Mouse (Mus musculus) layer of hippocampus, postnatal 14 days (tissue): Measurements from ENCODE around the gene Gm49320. TPM values are rescaled to one million over a fixed set of nuclear protein-coding genes. Genes with fewer than 3 reads are reported as not detected.

ENCODE experiments used
- DNase-seq, 2 experiments: peaks; one replicate each; pipeline ENCODE4 v3.0.0; 2021 to 2022; ENCODE audit warnings: low spot score in 2 of 2, mixed read lengths in 1 of 2
- total RNA-seq, 2 experiments: library from RNA; stranded (reverse); gene quantifications; 2 replicates each; pipeline ENCODE4 v1.2.3; 2021

Gene Gm49320
- total RNA-seq, 2 experiments from 2014 or later, result 0.14 TPM; not detected in 1

DNA sequence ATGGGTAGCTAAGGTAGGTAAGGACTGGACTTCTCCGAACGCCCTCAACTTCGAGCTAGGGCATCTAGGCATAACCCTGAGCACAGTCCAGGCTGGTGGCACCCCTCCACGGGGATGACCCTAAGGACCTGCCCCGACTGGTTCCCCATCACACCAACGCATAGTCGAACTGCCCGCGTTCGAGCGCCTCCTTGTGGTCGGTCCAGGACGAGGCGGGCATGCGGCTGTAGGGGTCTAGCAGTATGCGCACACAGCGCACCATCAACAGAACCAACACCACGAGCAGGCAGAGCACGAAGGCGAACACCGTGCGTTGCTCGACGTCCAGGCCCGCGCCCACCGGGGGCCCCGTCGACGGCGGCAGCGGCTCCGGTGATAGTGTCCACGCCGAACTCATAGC is 19.6 kb downstream of the Gm49320 start:
- peak; percentile 87 to 89 for DNase-seq

DNA sequence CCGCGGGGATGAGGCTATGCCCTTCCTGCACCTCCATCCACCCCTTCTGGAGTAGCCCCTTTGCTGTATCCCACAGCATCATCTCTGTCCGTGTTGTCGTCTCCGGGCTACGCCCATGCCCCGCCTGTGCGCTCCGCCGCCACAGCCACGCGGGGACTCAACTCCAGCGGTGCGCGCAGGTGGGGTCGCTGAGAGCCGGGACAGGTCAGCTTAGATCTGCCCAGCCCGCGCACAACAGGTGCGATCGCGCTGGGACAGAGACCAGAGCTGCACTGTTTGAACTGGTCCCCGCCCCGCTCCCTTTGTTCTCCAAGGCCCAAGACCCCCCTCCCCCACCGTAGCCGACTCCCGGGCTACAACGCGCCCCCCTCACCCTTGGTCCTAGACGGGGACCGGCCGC is 20.0 kb downstream of the Gm49320 start:
- no peak for DNase-seq

DNA sequence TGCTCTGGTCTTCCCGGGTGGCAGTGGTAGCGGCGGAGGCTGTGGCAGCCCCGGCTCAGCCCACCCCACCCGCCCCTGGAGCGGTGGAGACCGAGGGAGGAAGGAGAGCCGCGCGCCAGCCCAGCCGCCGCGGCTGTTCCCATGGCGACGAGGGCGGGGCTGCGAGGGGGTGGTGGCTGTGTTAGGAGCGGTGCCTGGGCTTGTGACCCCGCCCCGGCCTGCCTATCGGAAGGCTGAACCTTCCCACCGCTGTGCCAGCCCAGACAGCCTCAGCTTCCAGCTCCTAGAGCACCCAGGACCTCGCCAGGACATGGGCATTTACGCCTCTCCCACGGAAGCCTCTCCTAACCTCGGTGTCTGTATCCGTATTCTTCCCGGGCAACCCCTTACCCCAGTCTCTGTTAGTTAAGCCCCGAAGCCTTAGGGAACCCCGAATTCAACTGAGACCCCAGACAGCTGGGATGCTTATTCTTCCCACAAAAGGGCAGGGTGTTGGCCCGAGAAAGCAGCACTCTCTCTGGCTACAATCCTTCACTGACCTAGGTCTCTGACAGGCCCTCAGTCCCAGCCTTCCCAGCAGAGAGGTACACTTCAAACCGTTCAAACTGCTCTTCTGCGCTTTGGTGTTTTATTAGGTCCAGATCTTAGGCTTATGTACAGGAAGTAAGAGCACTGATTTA is 20.6 kb downstream of the Gm49320 start, which contains the start of gene Ctxn1:
TSS of gene Ctxn1 (minus strand) at position 150 of the 680 bp plus-strand sequence.
- peak; percentile 87 to 94 for DNase-seq

DNA sequence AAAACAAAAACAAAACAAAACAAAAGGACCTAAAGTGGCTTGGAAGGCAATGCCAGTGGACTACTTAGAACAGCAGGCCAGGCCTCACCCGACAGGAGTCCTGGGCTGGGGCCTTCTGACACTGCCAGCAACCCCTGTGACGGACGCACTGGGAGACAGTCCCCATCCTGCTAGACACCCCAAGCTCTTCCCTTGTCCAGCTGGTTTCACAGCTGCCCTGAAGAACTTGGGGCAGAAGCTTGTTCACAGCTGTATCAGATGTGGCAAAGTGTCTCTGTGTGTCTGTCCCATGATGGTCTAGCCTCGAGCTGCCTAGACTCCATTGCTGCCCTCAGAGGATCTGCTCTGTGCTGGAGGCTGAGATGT is 21.1 kb downstream of the Gm49320 start:
- DNase-seq, result no peak

DNA sequence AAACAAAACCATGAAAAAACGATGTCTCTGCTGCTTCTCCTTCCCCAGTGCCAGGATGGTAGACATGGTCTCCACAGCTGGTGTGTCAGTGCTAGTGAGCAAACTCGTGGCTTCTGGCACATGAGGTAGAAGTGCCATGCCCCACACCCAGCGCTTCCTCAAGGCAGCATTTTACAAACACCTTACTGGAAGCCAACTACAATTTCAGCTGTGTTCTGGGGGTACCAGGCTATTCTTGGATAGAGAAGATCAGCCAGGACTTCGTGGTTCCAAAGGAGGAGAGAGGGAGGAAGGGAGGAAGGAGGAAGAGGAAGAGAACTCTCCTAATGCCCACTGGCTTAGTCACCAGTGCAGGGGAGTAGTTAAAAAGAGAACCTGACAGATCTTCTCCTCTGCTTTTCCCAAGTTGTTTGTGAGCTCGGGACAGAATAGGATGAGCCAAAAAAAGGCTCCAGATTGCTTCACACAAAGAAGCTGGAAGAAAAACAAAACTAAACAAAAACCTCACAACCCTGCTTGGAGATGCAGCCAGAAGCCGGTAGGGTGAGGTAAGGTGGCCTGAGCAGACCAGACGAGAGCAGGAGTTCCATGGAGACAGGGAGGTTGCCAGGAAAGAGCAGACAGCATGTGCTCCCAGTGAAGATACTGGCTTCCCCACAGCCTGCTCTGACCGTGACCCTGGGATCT is 24.6 kb downstream of the Gm49320 start:
- DNase-seq, result no peak

DNA sequence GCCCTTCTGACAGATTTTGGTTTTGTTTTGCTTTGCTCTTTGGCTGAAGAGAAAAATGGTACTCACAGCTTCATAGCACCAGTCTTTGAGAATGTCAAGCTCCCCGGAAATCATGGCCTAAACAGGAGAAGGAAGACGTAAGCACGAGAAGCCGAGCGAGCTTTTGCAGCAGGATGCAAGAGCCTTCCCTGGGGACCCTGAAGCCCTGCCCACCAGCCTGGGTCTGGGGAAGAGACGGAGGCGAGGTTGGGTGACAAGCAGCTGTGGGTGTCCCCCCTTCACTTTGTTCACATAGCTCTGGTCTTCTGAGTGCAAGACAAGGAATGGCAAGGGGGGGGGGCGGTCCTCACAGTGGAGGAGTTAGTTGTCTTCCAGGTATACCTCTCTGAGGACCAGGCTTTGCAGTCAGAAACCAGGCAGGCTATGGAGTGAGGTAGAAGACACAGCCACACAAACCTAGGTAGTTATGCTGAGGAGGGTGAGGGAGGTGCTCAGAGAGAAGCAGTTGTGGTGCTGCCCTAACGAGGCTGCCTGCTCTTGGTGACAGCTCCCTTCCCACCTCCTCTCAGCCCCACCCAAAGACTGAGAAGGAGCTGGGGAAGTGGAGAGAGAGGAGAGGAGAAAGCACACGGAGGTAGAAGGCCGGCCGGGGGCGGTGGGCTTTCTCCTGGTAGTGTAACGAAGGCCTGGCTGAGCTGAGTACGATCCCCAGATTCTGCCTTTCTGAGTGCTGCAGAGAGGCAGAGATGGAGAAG is 26.7 kb downstream of the Gm49320 start:
- DNase-seq, result no peak

DNA sequence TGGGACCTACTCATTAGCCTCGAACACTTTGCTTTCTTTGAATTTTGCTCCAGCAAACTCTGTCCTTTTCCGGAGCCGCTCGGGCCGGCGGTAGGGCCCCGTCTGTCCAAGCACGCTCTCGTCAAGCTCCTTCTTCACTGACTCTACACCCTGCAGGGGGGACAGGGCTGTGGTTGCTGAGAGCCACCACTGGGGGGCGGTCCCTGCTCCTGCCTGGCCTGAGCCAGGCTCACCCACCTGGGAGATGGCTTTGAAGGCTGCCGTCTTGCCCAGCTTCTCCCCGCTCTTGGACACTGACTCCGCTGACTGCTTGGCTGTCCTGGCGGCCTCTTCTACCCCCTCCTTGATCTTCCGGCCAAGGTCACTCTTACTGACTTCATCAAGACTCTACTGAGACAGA is 29.0 kb downstream of the Gm49320 start:
- DNase-seq, result no peak

DNA sequence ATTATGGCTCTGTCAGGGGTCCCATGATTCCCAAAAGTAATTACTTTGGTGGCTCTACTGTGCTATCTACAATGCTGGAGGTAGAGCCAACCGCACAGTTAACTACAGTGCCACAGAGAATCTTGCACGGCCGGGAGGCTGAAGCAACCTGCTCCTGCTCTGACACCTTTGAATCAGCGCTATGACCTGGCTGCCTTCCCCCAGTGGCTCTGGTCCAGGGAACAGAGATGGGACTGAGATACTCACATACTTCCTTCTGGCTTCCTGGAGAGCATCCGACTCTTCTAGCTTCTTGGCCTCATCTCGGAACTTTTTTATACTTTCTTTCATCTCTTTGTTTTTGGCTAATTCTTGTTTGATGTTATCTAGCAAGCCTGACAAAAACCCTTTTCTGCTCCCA is 30.9 kb downstream of the Gm49320 start:
- DNase-seq, result no peak

DNA sequence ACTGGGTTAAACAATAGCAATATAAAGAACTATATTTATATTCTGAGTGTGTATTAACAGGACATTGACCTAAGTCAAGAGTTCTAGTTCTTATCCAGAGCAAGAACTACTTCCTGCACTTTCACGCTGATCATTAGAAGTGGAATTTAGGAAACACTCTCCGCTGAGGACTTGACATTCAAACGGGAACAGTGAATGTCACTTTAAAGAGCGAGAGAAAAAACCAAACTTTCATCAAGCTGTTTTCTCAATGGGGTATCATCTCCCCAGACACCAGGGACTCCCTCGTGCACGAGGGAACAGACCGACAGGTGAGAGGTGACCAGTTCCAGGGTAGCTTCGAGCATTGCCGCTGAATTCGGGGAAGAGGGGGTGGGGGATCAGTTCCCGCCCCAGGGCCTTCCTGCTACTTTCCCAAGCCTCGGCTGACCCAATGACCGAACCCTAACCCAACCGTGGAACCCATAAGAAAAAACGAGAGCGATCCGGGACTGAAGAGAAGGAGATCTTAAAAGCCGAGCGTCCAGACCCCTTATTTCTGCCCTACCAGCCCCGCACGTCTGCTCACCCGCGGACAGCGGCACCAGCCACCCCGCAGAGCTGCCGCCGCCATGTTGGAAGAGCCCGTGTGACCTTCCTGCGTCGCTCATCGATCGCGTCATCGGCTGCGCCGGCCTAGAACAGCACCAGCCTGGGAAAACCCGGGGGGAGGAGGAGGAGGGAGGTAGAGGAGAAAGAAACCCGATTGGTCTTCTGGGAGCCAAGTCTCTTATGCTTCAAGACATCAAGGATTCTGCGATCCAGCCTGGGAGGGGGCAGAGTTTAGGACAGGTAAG is 36.8 kb downstream of the Gm49320 start, which contains the start of gene Timm44:
TSS of gene Timm44 (minus strand) at position 639 of the 836 bp plus-strand sequence.
- DNase-seq, result peak; percentile 89 to 98

DNA sequence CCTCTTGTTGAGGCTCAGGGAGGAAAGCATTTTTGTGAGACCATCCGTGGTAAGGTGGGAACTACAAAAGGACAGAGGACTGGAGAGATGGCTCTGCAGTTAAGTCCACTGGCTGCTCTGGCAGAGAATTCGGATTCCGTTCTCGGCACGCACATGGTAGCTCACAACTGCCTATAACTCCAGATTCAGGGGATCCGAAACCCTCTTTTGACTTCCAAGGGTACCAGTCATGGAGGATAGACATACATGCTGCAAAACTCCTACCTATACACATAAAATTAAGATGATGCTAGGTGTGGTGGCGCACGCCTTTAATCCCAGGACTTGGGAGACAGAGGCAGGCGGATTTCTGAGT is 37.4 kb downstream of the Gm49320 start:
- no peak for DNase-seq

DNA sequence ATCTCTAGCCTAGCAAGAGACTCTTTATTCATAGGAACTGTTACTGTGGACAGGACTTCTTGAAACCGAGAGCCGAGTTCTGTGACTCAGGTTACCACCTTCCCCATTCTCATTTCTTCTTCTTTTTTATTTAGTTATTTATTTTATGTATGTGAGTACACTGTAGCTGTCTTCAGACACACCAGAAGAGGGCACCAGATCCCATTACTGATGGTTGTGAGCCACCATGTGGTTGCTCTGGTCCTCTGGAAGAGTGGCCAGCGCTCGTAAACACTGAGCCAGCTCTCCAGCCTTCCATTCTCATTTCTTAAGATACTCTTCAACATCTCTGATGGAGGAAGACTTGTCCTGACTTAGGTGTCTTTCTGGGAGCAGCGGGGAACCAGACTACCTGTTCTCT is 54.1 kb downstream of the Gm49320 start:
- no peak for DNase-seq

DNA sequence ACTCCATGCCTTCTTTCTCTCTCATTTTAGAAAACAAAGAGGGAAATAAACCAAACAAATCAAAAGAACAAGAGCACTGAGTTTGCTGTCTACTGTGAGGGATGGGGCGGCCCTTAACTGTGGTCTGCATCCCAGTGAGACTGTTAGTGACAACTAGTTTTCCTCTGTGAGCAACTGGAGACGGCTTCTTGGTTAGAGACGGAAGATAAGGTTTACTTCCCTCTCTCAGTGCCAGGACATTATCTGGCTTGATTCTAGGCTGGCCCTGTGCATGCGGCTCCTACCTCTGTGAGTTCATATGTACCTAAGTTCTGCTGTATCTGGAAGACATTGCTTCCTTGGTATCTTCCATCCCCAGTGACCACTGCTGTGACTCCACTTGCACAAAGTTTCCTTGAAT is 59.2 kb downstream of the Gm49320 start:
- no peak for DNase-seq

Other genes with a start within 250 kb of the Gm49320 start
- under 1 TPM in 1 of 2 experiments, not detected in 1; 0.46 TPM for gene Cd209f, start 133.0 kb upstream of the Gm49320 start, total RNA-seq
- not detected for gene Cd209g, start 104.8 kb upstream of the Gm49320 start, total RNA-seq
- gene Evi5l, start 72.3 kb upstream of the Gm49320 start, total RNA-seq, result 100 to 1,000 TPM; 110 to 121 TPM
- gene Prr36, start 21.4 kb upstream of the Gm49320 start, total RNA-seq, result 10 to 100 TPM; 44.3 to 50.3 TPM
- under 1 TPM in 1 of 2 experiments, not detected in 1; 0.07 TPM for gene Lrrc8e, start 12.0 kb upstream of the Gm49320 start, total RNA-seq
- 10 to 100 TPM; 81.2 to 84.5 TPM for gene Map2k7, start 125 bp upstream of the Gm49320 start, total RNA-seq
- gene Tgfbr3l, start 9.3 kb downstream of the Gm49320 start, total RNA-seq, result 10 to 100 TPM in 1 of 2 experiments, 1 to 10 TPM in 1; 7.5 to 10.6 TPM
- gene Snapc2, start 14.2 kb downstream of the Gm49320 start, total RNA-seq, result 10 to 100 TPM; 23.8 to 26.2 TPM
- gene Ctxn1, start 20.4 kb downstream of the Gm49320 start, total RNA-seq, result 100 to 1,000 TPM; 431 to 433 TPM
- 10 to 100 TPM; 69.2 to 70.7 TPM for gene Timm44, start 37.0 kb downstream of the Gm49320 start, total RNA-seq
- gene Ccl25, start 86.3 kb downstream of the Gm49320 start, total RNA-seq, result 10 to 100 TPM; 23.4 to 30.7 TPM
- gene Elavl1, start 86.5 kb downstream of the Gm49320 start, total RNA-seq, result 10 to 100 TPM; 75.5 to 79.0 TPM